Mouse (Mus musculus) CH12.LX (cell line): ENCODE data around the gene Scn4a. TPM values are rescaled to one million over a fixed set of nuclear protein-coding genes. Genes with fewer than 3 reads are reported as not detected.
A peak's percentile ranks its signal among the peaks of the same experiment; 100 is the strongest.

ENCODE experiments used
- DNase-seq: peaks from one replicate; pipeline ENCODE4 v3.0.0-alpha.2; 2013; ENCODE audit errors: extremely low read depth
- H3K27ac ChIP-seq: 2 replicates; pipeline ENCODE4 v1.5.1; 2012; ENCODE audit warnings: low read depth, mild to moderate bottlenecking, control low read depth, moderate library complexity; ENCODE audit not compliant: insufficient read depth
- H3K27me3 ChIP-seq: replicated peaks from 2 replicates; pipeline ENCODE3; 2012; ENCODE audit warnings: inconsistent platforms
- H3K36me3 ChIP-seq, 2 experiments: replicated peaks in 1 of 2; 2 replicates each; pipeline versions ENCODE3 to v1.6.1; 2012; ENCODE audit warnings: inconsistent platforms in 1 of 2, low read length in 1 of 2, mild to moderate bottlenecking in 1 of 2, mixed read lengths in 1 of 2, moderate library complexity in 1 of 2; ENCODE audit not compliant: control insufficient read depth in 1 of 2, insufficient read depth in 1 of 2
- H3K4me1 ChIP-seq, 2 experiments: 2 replicates each; pipeline ENCODE4 v1.6.1; 2012; ENCODE audit warnings: inconsistent platforms in 1 of 2, moderate library complexity in 1 of 2; ENCODE audit not compliant: insufficient read depth in 2 of 2, control insufficient read depth in 1 of 2
- H3K4me2 ChIP-seq: 2 replicates; pipeline ENCODE4 v1.6.1; 2012; ENCODE audit warnings: low read depth, mild to moderate bottlenecking, control low read depth; ENCODE audit not compliant: poor library complexity, insufficient read depth, severe bottlenecking
- H3K4me3 ChIP-seq, 3 experiments: fragments of 150-350 bp in 1 of 3; sonication (generic) in 1 of 3; replicated peaks in 1 of 3; 2 replicates each; pipeline versions ENCODE3 to v1.5.1; 2011 to 2012; ENCODE audit warnings: low read depth in 2 of 3, low read length in 2 of 3, mild to moderate bottlenecking in 2 of 3, moderate library complexity in 2 of 3, control low read depth in 1 of 3, improper control_type of control experiment in 1 of 3, inconsistent platforms in 1 of 3, mixed read lengths in 1 of 3; ENCODE audit not compliant: poor library complexity in 1 of 3
- H3K79me2 ChIP-seq: replicated peaks from 2 replicates; pipeline ENCODE4 v1.6.1; 2012; ENCODE audit warnings: mild to moderate bottlenecking, moderate library complexity; ENCODE audit not compliant: control insufficient read depth, poor library complexity, insufficient read depth, severe bottlenecking; ENCODE audit errors: extremely low read depth
- H3K9ac ChIP-seq: 2 replicates; pipeline ENCODE4 v1.6.1; 2012; ENCODE audit warnings: low read depth, mild to moderate bottlenecking, control low read depth, moderate library complexity; ENCODE audit not compliant: insufficient read depth
- H3K9me3 ChIP-seq: replicated peaks from 2 replicates; pipeline ENCODE3; 2012; ENCODE audit warnings: low read length, inconsistent platforms, mixed read lengths
- CHD1 ChIP-seq: IDR thresholded peaks from 2 replicates; pipeline ENCODE4 v1.6.1; 2012; ENCODE audit warnings: low read depth, low read length, improper control_type of control experiment, inconsistent platforms
- CTCF ChIP-seq, 2 experiments: IDR thresholded peaks in 1 of 2; conservative IDR thresholded peaks in 1 of 2; 2 replicates each; pipeline ENCODE4 v1.5.1; 2011 to 2012; ENCODE audit warnings: low read depth in 2 of 2, low read length in 2 of 2, improper control_type of control experiment in 1 of 2, inconsistent platforms in 1 of 2, mild to moderate bottlenecking in 1 of 2, moderate library complexity in 1 of 2
- E2F4 ChIP-seq: IDR thresholded peaks from 2 replicates; pipeline ENCODE4 v1.6.1; 2011; ENCODE audit warnings: low read depth, low read length, improper control_type of control experiment; ENCODE audit not compliant: insufficient replicate concordance
- ELF1 ChIP-seq: IDR thresholded peaks from 2 replicates; pipeline ENCODE4 v1.6.1; 2014; ENCODE audit warnings: low read depth, mild to moderate bottlenecking, inconsistent platforms, low read length, improper control_type of control experiment
- ETS1 ChIP-seq: conservative IDR thresholded peaks from 2 replicates; pipeline ENCODE4 v1.6.1; 2012; ENCODE audit warnings: low read depth, mild to moderate bottlenecking, inconsistent platforms, low read length, improper control_type of control experiment, moderate library complexity
- HCFC1 ChIP-seq: IDR thresholded peaks from 2 replicates; pipeline ENCODE4 v1.6.1; 2012; ENCODE audit warnings: low read depth, mild to moderate bottlenecking, inconsistent platforms, low read length, improper control_type of control experiment
- JUN ChIP-seq: IDR thresholded peaks from 2 replicates; pipeline ENCODE4 v1.6.1; 2011; ENCODE audit warnings: low read depth, mild to moderate bottlenecking, low read length, improper control_type of control experiment, moderate library complexity; ENCODE audit not compliant: insufficient read depth
- JUND ChIP-seq: conservative IDR thresholded peaks from 2 replicates; pipeline ENCODE4 v1.6.1; 2011; ENCODE audit warnings: low read depth, low read length, improper control_type of control experiment
- MAFK ChIP-seq: IDR thresholded peaks from 2 replicates; pipeline ENCODE4 v1.6.1; 2011; ENCODE audit warnings: low read length, improper control_type of control experiment; ENCODE audit not compliant: insufficient replicate concordance
- MAX ChIP-seq: IDR thresholded peaks from 2 replicates; pipeline ENCODE4 v1.6.1; 2011; ENCODE audit warnings: low read length, improper control_type of control experiment
- MAZ ChIP-seq: IDR thresholded peaks from 2 replicates; pipeline ENCODE4 v1.6.1; 2012; ENCODE audit warnings: low read depth, mild to moderate bottlenecking, inconsistent platforms, low read length, improper control_type of control experiment, moderate library complexity
- MYC ChIP-seq: IDR thresholded peaks from 2 replicates; pipeline ENCODE4 v1.6.1; 2011; ENCODE audit warnings: low read depth, mild to moderate bottlenecking, improper control_type of control experiment, low read length
- NELFE ChIP-seq: IDR thresholded peaks from 2 replicates; pipeline ENCODE4 v1.6.1; 2011; ENCODE audit warnings: low read depth, low read length, improper control_type of control experiment
- PAX5 ChIP-seq: IDR thresholded peaks from 2 replicates; pipeline ENCODE4 v1.6.1; 2012; ENCODE audit warnings: low read length, inconsistent platforms, mixed read lengths
- RAD21 ChIP-seq: IDR thresholded peaks from 2 replicates; pipeline ENCODE4 v1.6.1; 2011; ENCODE audit warnings: low read depth, mild to moderate bottlenecking, low read length, improper control_type of control experiment, moderate library complexity
- RCOR1 ChIP-seq: conservative IDR thresholded peaks from 2 replicates; pipeline ENCODE4 v1.6.1; 2012; ENCODE audit warnings: low read depth, mild to moderate bottlenecking, inconsistent platforms, low read length, improper control_type of control experiment
- SMC3 ChIP-seq: IDR thresholded peaks from 2 replicates; pipeline ENCODE4 v1.6.1; 2011; ENCODE audit warnings: low read depth, low read length, improper control_type of control experiment
- TBP ChIP-seq: conservative IDR thresholded peaks from 2 replicates; pipeline ENCODE4 v1.6.1; 2011; ENCODE audit warnings: low read depth, low read length, improper control_type of control experiment
- TCF12 ChIP-seq: IDR thresholded peaks from 2 replicates; pipeline ENCODE4 v1.6.1; 2014; ENCODE audit warnings: low read depth, mild to moderate bottlenecking, inconsistent platforms, low read length, improper control_type of control experiment
- ZC3H11A ChIP-seq: IDR thresholded peaks from 2 replicates; pipeline ENCODE4 v1.6.1; 2012; ENCODE audit warnings: low read depth, mild to moderate bottlenecking, inconsistent platforms, low read length, improper control_type of control experiment
- ZKSCAN1 ChIP-seq: IDR thresholded peaks from 2 replicates; pipeline ENCODE4 v1.6.1; 2012; ENCODE audit warnings: low read depth, inconsistent platforms, low read length, improper control_type of control experiment, borderline replicate concordance
- dilution Hi-C: fragments of 300-500 bp; cut with MboI; formaldehyde crosslinking; loops from 2 replicates; pipeline ENCODE4 v1.14.3; 2020; ENCODE audit warnings: low sequenced_read_pairs; ENCODE audit not compliant: extremely low pct_unique_long_range_greater_than_20kb, extremely low pct_ligation_motif_present
- in situ Hi-C: fragments of 300-500 bp; cut with MboI; formaldehyde crosslinking; loops from 3 replicates; pipeline ENCODE4 v1.14.3; 2019; ENCODE audit warnings: low sequenced_read_pairs, low pct_ligation_motif_present, low pct_unique_long_range_greater_than_20kb, mixed read lengths
- polyA plus RNA-seq: library from polyadenylated mRNA; unstranded; fragments of >175 nt; gene quantifications from 2 replicates; pipeline ENCODE4 v1.2.1, GENCODE M21; 2012; ENCODE audit warnings: low read depth; ENCODE audit not compliant: insufficient read length
- total RNA-seq, 2 experiments: library from RNA; depleted of rRNA; stranded (reverse); fragments of 300-350 nt in 1 of 2; fragments of >200 nt in 1 of 2; gene quantifications; 2 replicates each; pipeline ENCODE4 v1.2.3; 2012 to 2014

Gene Scn4a
- total and polyA plus RNA-seq, 3 experiments = 0.55 to 0.97 (median 0.64) TPM

DNA sequence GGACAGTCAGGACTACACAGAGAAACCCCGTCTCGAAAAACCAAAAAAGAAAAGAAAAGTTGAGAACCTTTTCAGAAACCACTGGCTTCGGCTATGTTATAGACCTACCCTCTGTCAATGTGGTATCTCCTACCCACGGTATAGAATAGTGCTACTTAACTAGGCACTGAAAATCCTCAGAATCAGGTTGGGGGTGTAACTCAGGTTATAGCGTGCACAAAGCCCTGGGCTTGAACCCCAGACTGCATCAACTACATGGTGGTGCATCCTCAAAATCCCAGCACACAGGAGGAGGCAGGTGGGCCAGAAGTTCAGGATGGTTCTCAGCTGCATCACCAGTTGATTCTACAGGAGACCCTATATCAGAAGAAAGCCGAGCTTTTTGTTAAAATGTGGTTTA, 79.3 kb downstream of the Scn4a start:
- Histone ChIP-seq H3K9ac (no peak overlapping the region), H3K79me2 (peaks cover 31% of the 10 kb centered on the region), H3K36me3 (peaks cover 0 to 7% of the 10 kb centered on the region in 2 experiments), H3K9me3 (no peaks in the 10 kb centered on the region), H3K27me3 (peaks cover 2% of the 10 kb centered on the region), H3K4me2 (no peak overlapping the region), H3K4me1 (peaks cover 17 to 44% of the 10 kb centered on the region in 2 experiments)
- dilution Hi-C loops = no loop called here
- in situ Hi-C loops = no loop called here
- TF ChIP-seq TBP (no peak), CTCF (conservative IDR thresholded peaks at IDR 0.05 in 1 of 2, IDR thresholded peaks at IDR 0.05 in 1 of 2; ENCODE audit: low read depth in 2 of 2, low read length in 2 of 2) (no peak), ZKSCAN1 (no peak), SMC3 (no peak), HCFC1 (no peak), CHD1 (no peak), ELF1 (no peak), RAD21 (no peak), TCF12 (no peak), MAZ (no peak), E2F4 (no peak), RCOR1 (no peak), JUN (no peak), MAFK (no peak), MAX (no peak), ZC3H11A (no peak)
- TF ChIP-seq, all 38 proteins: peak for 0
- DNase-seq = no peak
- Histone ChIP-seq H3K4me3 (peak overlapping the region in 1 of 3 experiments; percentile 7), H3K27ac (no peak overlapping the region)

DNA sequence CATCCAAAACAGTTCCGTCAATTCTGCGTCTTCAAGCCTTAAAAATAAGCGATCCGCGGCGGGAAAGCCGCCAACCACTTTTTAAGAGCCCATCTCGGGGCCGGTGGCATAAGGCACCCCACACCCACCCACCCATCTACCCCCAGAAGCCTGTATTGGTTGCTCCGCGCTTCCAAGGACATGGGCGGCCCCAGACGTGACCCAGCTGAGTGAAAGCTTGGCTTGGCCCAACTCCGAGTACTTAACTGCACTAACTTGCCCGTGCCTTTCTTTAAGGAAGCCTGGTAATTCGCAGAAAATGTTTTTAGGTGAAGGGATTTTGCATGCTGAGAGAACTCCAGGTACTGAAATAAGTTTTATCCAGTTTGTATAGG, 79.8 kb downstream of the Scn4a start:
- H3K79me2 ChIP-seq = peaks cover 37% of the 10 kb centered on the region
- in situ Hi-C loops (no loop called here), dilution Hi-C loops (no loop called here)
- H3K27ac ChIP-seq = no peak overlapping the region
- TF ChIP-seq ETS1 (no peak), JUN (no peak), PAX5 (no peak), MYC (no peak), TCF12 (no peak), JUND (no peak), NELFE (no peak), MAX (no peak), RCOR1 (no peak)
- peak overlapping the region; percentile 48 for H3K4me2 ChIP-seq
- H3K9ac ChIP-seq = peak overlapping the region; percentile 7
- H3K36me3 ChIP-seq = peaks cover 0 to 10% of the 10 kb centered on the region in 2 experiments
- no peaks in the 10 kb centered on the region for H3K9me3 ChIP-seq
- no peaks in the 10 kb centered on the region for H3K27me3 ChIP-seq
- peaks cover 18 to 49% of the 10 kb centered on the region in 2 experiments for H3K4me1 ChIP-seq
- H3K4me3 ChIP-seq = peak overlapping the region; percentile 42 to 82 (median 43)
- no peak for DNase-seq
